Mouse (Mus musculus): ENCODE data around the gene Arid3a.

GRCm38 (mm10) chr10:79900951-79901410 lies 25.9 kb upstream of the Arid3a start:
- TF ChIP-seq CTCF (IDR thresholded peaks at IDR 0.05): peak; percentile 35
- TF ChIP-seq POLR2A (IDR thresholded peaks at IDR 0.05; ENCODE audit: insufficient read depth, low read depth, low read length): no peak
